Mouse (Mus musculus) gastrocnemius, postnatal 10 days (tissue): ENCODE measurements around the gene Kcnj2. TPM values are rescaled to one million over a fixed set of nuclear protein-coding genes. Genes with fewer than 3 reads are reported as not detected.

Experiments
- DNase-seq: peaks from one replicate; pipeline ENCODE4 v3.0.0; 2021; ENCODE audit warnings: mixed read lengths
- long read RNA-seq, 2 experiments: library from polyadenylated mRNA; stranded (forward); transcript quantifications; one replicate each; pipeline ENCODE4 v2.0.0; 2021
- total RNA-seq, 2 experiments: library from RNA; stranded (reverse); gene quantifications; 2 replicates each; pipeline ENCODE4 v1.2.3; 2021

The Kcnj2 gene
- total RNA-seq = 10 to 100 TPM; 27.1 to 30.1 TPM
- long read RNA-seq, experiment 1, full-length matches to known transcripts = 2 of 5 reads
- long read RNA-seq, experiment 1, partial matches to known transcripts = 0 of 5 reads
- long read RNA-seq, experiment 1, other reads (novel, unspliced or antisense) = 3 of 5 reads
- long read RNA-seq, experiment 2, full-length matches to known transcripts = 4 of 10 reads
- long read RNA-seq, experiment 2, partial matches to known transcripts = 0 of 10 reads
- long read RNA-seq, experiment 2, other reads (novel, unspliced or antisense) = 6 of 10 reads

DNA sequence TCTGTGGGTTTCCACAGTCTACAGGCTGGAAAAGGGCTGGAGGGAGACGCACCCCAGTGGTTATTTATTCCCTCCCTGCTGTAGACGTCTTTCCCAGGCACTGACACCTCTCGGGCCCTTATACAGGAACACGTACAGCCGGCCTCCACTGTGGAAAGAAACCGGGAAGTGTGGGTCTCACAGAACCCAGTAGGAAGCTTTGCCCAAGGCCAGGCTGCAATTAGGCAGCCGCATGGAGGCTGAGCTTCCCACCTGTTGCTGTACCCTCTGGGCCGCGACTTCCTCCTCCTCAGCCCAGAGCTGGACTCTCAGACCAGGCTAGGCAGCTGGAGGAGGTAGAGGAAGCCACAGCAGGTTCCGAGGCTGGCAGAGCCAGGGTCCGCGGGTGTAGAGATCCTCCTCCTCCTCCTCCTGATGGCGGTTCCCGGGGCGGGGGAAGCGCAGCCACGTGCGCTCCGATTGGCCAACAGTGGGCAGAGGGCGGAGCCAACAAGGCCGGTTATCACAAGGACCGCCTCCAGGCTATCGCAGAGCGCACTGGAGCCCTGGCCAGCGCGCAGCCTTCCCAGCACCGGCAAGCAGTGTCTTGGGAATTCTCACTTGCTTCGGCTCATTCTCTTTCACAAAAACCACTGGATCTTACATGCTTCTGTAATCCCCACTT is at the start of gene Kcnj2:
Gene Kcnj2 (plus strand): TSS at position 530 of the 664 bp plus-strand sequence.
- peak; percentile 91 for DNase-seq

DNA sequence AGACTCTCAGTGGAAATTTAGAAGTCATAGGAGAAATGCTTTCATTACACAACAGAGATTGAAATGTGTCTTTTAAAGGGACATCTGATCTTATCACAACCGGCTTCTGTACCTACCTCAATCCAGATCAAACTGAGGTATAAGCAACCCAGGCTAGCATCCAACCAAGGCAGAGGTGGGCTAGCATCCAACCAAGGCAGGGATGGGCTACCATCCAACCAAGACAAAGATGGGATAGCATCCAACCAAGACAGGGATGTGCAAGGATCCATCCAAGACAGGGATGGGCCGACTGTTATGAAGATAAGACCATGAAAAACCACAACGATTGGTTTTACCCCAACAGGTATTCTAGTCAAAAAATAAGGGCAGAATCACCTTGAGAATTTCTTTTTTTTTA is 49.8 kb upstream of the Kcnj2 start:
- no peak for DNase-seq

DNA sequence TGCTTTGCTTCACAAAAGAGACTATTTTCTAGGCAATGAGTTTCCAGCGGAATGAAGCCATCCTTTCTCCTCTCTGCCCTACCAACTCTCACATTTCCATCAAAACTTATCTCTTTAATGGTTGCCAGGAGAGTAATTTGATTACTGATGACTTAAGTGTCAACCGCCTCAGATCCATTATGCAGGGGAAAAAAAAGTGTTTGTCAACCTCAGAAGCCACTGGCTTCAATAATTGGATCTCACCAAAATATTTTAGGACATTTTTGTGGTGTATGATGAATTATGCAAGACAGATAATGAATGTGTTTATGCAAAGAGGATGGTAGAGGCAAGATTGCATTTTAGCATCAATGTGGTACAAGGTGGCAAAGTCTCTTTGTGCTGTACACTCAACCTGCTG is 45.8 kb upstream of the Kcnj2 start:
- DNase-seq = no peak

DNA sequence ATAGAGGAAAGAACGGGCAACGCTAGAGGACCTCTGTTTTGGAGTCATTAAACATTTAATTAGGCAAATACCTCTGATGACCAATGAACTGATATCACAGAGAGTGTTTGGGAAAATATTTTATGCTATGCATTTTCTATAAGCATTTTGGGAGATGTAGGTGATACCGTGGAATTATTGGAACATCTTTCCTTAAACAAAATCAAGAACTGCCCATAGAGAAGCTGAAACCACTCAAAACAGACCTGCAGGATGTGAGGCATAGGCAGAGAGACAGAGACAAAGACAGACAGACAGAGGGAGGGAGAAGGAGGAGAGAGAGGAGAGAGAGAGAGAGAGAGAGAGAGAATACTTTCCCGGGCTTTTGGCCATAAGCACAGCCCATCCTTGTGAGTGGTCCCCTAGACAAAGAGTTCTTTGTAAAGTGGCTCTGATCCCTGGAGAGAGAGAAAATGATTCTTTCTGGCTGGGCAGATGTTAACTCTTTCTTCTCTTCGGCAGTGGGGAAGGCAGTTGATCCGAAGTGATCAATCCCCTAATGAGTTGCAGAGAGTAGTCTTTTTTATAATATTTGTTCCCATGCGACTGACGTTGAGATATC is 43.2 kb upstream of the Kcnj2 start:
- no peak for DNase-seq

DNA sequence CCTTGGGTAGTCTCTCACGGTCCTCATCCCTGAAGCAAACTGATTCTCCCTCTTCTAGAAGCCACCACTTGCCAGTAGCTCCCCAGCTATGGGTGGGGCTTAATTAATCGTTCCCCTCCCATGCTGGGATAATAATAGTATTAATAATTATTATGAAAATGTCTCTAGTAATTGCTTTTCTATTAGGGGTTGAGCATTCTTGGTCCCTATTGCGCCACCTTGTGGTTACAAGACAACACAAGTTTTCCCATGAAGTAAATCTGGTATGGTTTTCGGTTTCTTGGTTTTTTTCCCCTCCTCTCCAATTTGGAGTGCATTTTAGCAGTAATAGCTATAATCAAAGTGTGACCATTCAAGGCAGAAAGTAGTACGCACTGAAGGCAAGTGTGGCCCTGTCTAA is 23.8 kb upstream of the Kcnj2 start:
- DNase-seq = peak; percentile 40

DNA sequence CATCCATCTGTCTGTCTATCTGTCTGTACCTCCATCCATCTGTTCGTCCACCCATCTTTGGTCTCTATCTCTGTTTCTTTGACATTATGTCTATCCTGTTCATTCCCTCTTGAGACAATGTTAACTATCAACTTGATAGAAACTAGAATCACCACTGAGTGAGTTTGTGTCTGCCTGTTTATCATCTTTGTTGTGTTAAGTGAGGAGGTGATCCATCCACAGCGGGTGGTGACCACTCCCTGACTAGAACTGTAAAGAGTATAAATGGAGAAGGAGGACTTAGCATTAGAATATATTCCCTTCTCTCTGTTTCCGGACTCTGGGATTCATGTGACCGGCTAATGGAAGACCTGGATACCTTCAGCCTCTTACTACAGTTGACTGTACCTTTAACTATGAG is 22.7 kb upstream of the Kcnj2 start:
- no peak for DNase-seq

DNA sequence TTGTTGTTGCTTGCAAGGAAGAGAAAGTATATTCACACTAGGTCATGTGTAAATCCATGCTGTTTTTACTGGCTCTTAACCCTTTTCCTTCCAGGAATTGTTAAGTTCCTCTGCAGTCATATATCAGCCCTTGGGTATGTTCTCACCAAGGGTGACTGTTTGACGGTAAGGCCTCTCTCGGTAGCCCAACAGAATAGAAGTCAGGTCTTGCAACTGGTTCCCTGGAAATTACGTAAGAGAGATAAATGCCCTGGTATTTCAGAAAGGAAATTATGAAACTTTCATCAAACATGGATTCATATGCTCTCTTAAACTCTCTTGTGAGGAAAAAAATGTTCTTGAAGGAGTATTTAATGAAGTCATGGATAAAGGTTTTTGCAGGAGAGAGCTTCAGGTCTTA is 11.7 kb upstream of the Kcnj2 start:
- DNase-seq = no peak

DNA sequence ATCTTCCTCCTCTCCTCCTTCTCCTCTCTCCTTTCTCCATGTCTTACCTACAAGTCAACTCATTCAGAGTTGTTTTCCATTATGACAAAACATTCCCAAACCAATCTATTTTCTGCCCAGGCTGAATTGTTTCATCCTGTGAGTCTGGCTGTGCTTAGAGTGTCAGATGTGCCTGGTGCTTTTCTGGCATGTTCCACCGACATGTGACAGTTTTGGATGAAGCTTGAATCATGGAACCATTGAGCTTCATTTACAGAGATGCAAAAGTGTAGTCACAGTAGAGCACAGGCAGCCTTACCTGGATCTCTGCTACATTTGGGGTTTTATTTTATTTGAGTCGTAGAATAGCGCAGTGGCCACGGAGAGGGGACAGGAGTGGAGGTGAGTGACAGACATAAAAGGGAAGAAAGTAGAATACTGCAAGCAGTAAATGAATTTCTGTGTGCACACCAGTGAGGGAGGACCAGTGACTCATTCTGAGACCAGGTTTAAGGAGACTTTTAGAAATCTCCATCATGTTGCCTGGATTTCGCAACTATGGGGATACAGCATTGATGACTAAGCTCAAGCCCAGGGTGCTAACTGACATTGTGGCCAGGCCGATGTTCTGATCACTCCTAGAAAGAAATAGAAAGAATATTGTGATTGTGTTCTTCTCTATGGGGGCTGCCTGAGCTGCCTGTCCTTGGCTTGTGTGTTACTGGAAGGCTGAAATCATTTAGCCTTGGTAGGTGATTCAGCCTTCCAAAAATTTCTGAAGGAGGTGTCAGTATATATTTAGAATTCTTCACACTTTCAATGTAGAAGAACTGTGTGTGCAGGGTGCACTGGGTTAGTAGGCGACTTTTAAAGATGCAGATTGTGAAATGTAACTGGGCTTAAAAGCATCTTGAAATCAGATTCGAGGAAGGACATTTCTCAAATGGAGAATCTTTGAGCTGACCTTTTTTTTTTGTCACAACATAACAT is 10.8 kb upstream of the Kcnj2 start:
- DNase-seq = no peak

DNA sequence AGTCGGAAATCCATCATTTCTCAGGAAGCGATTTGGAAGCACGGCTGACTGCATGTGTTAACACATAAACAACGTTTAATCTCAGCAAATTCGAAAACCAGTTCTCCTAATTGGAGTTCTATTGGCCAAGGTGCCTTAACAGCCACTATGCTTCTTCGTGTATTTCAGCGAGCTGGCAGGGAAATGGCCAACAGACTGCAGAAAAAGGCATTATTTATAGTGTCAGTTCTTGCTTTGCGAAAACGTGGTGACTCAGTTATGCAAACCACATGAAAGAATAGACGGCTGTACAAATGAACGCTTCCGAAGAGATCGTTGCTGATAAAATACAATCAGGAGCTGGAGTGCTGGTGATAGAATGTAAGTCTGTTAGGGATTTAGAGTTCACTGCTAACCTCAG is 9.9 kb upstream of the Kcnj2 start:
- DNase-seq = no peak

DNA sequence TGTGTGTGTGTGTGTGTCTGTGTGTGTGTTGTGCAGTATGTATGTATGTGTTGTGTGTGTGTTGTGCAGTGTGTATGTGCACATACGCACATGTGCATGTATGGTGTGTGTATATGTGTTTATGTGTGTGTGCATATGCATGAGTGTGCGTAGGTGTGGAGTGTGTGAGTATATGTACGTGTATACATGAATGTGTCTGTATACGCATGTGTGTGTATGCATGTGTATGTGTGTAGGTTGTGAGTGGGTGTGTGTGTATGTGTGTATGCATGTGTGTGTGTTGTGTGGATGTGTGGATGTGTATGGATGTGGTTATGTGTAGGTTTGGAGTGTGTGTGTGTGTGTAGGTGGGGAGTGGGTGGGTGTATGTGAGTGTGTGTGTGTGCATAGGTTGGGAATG is 8.5 kb upstream of the Kcnj2 start:
- no peak for DNase-seq

DNA sequence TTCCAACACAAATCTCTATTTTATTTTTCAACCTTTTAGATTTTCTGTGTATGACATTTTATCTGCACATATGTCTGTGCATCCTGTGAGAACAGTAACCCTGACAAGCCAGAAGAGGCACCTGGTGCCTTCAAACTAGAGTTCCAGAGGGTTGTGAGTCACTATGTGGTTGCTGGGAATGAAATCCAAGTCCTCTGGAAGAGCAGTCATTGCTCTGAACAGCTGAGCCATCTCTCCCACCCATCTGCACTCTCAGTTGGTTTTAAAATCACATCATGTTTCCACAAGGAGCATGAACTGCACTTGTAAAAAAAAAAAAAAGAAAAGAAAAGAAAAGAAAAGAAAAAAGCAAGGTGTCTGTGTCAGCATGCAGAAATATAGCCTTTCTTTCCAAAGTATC is 6.5 kb upstream of the Kcnj2 start:
- DNase-seq = no peak

DNA sequence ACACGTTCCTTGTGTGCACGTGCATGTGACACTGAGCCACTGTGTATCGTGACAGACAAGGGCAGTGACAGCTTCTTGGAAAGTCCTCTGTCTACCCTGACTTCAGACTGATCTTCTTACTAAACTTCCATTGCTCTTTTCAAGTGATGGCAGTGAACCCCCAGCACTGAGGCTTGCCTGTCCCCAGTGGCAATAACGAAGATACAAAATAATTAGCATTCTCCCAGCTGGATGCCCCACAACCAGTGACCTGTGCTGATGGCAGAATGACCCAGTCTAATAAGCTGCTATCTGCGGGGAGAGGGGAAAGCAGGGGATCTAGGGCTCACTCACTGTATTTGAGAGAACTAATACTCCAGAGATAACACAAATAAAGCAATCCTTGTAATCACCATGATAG is 5.7 kb upstream of the Kcnj2 start:
- no peak for DNase-seq

DNA sequence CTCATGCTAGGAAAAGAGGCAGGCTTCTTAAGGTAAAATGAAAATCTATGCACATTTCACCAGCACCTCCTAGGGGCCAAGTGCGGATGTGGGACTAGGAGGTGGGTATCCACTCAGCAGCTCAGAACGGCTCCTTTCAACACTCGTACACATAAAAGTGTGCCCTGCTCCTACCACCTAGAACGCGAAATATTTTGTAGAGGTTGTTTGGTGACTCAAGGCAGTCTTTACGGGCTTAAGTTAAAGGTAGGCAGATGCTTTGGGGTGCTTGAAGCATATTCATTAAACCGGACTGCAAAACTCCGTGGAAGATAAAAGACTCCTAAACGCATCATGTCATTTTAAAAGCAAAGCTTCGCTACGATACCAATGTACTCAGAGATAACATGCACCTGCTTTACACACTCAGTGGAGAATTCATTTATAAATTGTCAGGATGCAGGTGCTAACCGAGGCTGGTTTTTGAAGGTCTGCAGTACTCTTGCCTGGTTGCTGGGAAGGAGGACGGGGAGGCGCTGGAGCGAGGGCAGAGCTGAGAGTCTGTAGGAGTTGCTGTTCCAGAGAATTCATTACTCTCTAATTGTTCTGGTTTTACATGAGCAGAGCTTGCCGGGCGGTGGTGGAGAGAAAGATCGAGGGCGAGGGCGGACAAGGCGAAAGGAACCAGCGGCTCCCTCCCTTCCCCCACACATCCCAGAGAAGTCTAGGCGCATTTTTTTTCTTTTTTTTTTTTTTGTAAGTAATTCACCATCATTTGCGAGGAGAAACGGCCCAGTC is 1.0 kb upstream of the Kcnj2 start:
- DNase-seq = peak; percentile 30

DNA sequence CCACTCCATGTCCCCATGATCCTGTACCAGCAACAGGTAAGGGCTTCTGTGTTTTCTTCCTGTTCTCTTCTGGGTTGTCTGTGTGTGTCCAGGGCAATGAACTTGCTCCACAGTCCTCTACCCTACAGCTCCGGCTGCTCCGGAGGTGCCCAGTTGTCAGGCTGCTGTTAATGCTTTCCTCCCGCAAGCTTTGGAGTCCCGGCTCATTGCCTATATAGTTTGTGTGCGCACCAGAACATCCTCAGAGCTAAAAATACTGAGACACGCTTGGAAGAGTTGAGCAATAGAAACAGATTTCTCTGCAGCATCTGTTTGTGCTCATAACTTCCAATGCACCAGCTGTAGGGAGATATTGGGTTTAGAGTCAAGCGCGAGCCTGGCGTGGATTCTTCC is 331 bp downstream of the Kcnj2 start:
- peak; percentile 8 for DNase-seq

DNA sequence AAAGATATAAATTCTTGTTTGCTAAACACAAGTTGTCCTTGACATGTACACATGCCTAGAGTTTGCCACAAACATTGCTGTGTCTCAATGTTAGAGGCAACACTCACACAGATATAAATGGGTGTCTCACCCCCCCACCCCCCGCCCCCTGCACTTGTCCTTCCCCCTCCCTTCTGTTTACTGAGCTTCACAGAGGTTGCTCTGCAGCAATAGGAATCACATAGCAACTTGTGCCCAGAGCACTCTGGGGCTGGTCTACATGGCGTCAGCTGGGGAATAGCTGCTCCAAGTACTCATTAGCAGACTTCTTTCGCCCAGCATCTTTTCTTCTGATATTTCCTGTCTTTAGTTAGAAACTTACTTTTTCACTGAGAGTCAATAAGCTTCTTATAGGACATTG is 1.8 kb downstream of the Kcnj2 start:
- DNase-seq = no peak

DNA sequence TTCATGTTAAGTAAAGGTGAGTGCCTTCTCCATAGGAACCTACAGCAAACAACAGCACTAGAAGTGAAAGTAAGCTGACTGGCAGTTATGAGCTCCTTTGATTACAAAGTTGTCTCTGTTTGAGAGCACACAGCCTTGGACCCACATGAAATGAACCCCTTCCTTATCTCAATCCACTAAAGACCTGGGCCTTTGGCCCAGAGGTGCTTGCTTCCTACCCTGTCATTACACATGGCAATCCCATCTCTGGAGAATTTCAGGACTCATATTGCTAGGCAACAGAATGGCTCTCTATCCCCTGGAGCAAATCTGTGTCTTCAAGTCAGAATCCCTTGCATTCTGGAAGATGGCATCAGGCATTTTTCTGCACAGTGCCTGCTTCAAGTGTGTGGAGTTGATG is 4.5 kb downstream of the Kcnj2 start:
- no peak for DNase-seq

DNA sequence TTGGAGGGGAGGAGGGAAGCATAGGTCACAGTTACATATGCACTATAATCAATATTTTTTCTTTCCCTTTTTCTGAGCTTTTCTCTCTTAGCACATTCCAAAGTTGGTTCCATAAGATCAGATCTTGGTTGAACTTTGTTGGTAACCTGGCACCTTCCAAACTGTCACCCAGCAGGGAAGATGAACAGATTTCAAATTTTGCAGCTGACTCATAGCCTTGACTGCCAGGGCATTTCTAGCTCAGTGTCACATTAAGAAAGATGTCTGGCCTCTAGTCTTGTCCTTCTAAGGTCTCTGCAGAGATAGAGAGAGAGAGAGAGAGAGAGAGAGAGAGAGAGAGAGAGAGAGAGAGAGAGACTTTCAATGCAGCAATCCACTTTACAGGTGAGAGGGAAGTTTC is 8.2 kb downstream of the Kcnj2 start:
- DNase-seq = no peak

DNA sequence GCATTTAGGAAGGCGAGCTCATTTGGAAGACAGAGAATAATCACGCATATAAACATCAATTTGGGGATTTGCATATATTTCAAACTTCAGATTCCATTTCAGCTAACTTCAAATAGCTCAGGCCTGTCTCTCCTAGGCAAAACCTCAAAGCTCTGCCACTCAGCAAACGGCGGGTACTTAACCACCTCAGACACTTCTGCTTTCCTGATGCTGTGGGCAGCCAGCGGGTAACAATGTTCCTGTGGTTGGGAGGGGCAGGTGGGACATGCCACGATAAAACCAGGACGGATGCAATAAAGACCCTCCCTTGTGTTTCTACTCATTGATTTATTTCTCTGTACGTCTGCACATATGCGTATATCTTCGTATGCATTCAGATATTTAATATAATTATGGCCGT is 12.1 kb downstream of the Kcnj2 start:
- no peak for DNase-seq

DNA sequence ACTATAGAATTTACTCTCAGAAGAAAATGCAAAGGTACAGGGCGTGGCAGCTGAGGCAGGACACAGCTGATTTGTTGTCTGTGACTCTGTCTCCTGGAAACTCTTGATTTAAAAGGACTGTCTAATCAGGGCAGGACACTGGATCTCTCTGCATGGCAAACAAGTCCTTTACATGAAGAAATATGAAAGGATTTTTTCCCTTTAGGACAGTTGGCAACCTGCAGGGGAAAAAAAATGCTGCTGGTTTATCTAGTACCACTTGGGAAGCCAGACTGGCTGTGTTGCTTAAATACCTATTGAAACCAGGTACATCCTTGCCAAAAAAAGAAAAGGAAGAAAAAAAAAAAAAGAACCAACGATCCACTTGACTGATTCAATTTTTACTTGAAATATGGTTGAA is 17.0 kb downstream of the Kcnj2 start:
- no peak for DNase-seq

DNA sequence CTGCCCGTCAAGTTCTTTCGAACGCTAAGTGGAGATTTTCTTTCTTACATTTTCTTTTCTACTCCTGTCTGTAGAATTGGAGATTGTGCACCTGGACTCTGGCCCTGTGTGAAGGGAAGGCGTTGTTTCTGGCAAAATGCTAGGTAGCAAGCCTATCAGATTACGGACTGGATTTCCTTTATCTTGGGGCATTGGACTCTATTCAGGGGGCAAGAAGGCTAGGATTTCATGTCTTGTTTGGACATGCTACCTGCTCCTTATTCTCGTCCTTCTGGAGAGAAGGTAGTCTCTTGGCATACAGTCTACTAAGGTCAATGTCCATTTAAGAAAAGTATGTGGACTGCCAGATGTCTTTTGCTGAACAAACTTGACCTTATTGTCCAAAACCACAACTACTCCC is 21.0 kb downstream of the Kcnj2 start:
- DNase-seq = no peak

DNA sequence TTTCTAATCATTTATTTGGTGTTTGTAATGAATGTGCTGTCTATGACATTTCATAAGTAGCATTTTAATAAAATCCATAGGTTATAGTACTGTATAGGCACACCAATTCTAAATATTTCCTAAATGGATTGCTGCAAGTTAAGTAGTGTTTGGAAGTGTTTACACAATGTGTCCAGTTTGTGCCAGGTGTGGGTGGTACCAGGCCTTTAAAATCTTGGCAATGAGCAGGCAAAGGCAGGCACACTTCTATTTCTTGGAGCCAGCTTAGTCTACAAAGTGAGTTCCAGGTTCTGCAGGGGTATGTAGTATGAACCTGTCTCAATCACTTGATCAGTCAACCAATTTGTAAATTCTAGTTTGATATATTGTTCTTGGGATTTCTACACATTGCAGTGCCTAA is 22.3 kb downstream of the Kcnj2 start:
- DNase-seq = no peak

DNA sequence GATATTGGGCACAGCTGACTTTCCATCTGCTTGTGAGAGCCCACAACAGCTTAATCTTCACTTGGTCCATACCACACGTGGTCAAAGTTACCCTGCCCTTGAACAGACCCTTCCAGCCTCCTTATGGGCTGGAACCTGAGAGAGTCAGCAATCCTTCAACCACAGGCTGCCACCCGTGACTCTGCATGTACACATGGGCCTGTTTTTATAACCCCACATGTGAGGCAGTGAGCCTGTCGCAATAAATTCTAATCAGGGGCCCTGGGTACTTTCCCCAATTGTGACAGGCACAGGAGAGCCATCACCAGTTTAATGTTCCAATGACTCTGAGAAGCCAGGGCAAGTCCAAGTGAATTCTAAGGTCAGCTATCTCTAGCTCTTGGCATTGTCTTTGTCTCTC is 22.8 kb downstream of the Kcnj2 start:
- no peak for DNase-seq
